Mouse (Mus musculus) embryonic facial prominence, embryonic 12.5 days (tissue): Measurements from ENCODE around the gene Sh2b3. TPM values are rescaled to one million over a fixed set of nuclear protein-coding genes. Genes with fewer than 3 reads are reported as not detected.
A peak's percentile ranks its signal among the peaks of the same experiment; 100 is the strongest.

ENCODE experiments used
- ATAC-seq: fragments of 200-750 bp; cut with Nextera tagmentation; 2 replicates; pipeline ENCODE4 v1.8.0; 2017; ENCODE audit not compliant: insufficient number of reproducible peaks, insufficient read depth, low FRiP score, low TSS enrichment
- H3K27ac ChIP-seq: fragments of 300-500 bp; sonication (generic); 2 replicates; pipeline ENCODE4 v1.5.1; 2016; ENCODE audit warnings: mild to moderate bottlenecking
- H3K27me3 ChIP-seq: fragments of 300-500 bp; sonication (generic); 2 replicates; pipeline ENCODE4 v1.6.1; 2016; ENCODE audit warnings: mild to moderate bottlenecking, moderate library complexity
- H3K36me3 ChIP-seq: fragments of 300-500 bp; sonication (generic); 2 replicates; pipeline ENCODE4 v1.6.1; 2016; ENCODE audit warnings: mild to moderate bottlenecking
- H3K4me1 ChIP-seq: fragments of 300-500 bp; sonication (generic); 2 replicates; pipeline ENCODE4 v1.6.1; 2016
- H3K4me2 ChIP-seq: fragments of 300-500 bp; sonication (generic); replicated peaks from 2 replicates; pipeline ENCODE4 v1.6.1; 2016; ENCODE audit warnings: mild to moderate bottlenecking, moderate library complexity
- H3K4me3 ChIP-seq: fragments of 300-500 bp; sonication (generic); 2 replicates; pipeline ENCODE4 v1.5.1; 2016; ENCODE audit warnings: mild to moderate bottlenecking
- H3K9ac ChIP-seq: fragments of 300-500 bp; sonication (generic); 2 replicates; pipeline ENCODE4 v1.6.1; 2016; ENCODE audit warnings: mild to moderate bottlenecking, moderate library complexity
- H3K9me3 ChIP-seq: fragments of 300-500 bp; sonication (generic); 2 replicates; pipeline ENCODE4 v1.6.1; 2016; ENCODE audit warnings: mild to moderate bottlenecking, moderate library complexity
- WGBS: fragments of 180-500 bp; shearing (Covaris S2); methylation state at CpG from one replicate; pipeline ENCODE4 v1.1.7; 2016; 5-methylcytosine and 5-hydroxymethylcytosine counted together
- polyA plus RNA-seq: library from polyadenylated mRNA; unstranded; fragments of >200 nt; fragmentation: Nextera tagmentation; extraction: Ambion mirVana; gene quantifications from 2 replicates; pipeline ENCODE4 v1.2.1, GENCODE M21; 2016

Gene Sh2b3
- polyA plus RNA-seq = 13.1 and 14.4 TPM in 2 replicates

DNA sequence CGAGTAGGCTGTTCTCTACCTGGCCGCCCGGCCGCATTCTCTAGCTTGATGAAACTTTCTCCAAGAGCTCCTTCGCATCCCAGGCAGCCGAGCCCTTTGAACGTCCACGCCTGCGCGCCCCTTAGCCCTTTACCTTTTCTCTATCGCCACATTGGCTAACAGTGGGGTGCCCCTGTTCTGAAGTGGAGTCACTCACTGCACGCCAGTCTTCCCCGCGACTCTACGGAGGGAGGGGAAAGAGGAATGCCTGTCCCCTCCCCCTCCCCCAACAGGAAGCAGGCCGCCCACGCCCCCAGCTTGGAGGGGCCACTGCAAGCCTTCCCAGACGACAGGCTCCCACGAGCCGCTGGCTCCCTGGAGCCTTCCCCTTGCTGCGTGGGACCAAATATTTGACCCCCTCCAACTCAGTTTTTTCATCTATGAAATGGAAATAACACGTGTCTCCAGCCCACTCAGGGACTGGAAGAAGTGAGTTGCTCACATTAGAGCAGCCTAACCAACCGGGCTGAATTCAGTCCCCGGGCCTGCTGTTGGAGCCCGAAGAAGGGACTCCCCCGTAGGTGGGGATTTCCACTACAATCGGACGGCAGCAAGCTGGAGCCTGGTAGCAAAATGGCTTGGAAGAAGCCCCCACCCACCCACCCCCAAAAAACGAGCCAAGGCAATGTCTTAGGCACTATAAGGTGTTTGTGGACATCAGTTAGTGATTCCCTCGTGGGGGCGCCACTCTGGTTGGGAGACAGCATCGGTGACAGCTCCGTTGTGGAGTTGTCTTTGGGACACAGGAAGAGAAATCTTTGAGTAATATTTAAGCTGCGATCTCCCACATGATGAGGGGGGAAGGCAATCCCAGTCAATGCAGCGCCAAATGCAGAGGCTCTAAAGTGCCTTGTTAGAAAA lies at the start of gene Sh2b3:
Sh2b3 (minus strand) TSS at position 206 of the 900 bp plus-strand sequence.
- Histone ChIP-seq H3K4me2 (peak within 1 kb of the TSS; percentile 95), H3K36me3 (no peaks in the 10 kb centered on the region), H3K4me3 (peak within 1 kb of the TSS; percentile 75), H3K27ac (peak within 1 kb of the TSS; percentile 69), H3K4me1 (peaks cover 49% of the 10 kb centered on the region), H3K27me3 (peaks cover 43% of the 10 kb centered on the region), H3K9me3 (no peaks in the 10 kb centered on the region), H3K9ac (peak within 1 kb of the TSS; percentile 77)
- 2% methylated on average over 35 of the region's 35 CpGs for WGBS
- peak; percentile 8; the same call in 1 of the 2 replicates for ATAC-seq

GRCm38 (mm10) chr5:121883356-121883755 lies 45.9 kb upstream of the Sh2b3 start:
- Histone ChIP-seq H3K4me2 (no peak overlapping the region), H3K27me3 (no peaks in the 10 kb centered on the region), H3K27ac (no peak overlapping the region), H3K9ac (no peak overlapping the region), H3K36me3 (no peaks in the 10 kb centered on the region), H3K4me1 (0 out of 2 replicates have a peak, but pooled peaks cover 3% of the 10 kb centered on the region), H3K4me3 (no peak overlapping the region), H3K9me3 (no peaks in the 10 kb centered on the region)
- WGBS = 67% methylated on average over 8 of the region's 8 CpGs
- ATAC-seq = no peak

GRCm38 (mm10) chr5:121879211-121879610 lies 41.8 kb upstream of the Sh2b3 start:
- Histone ChIP-seq H3K27ac (no peak overlapping the region), H3K4me2 (no peak overlapping the region), H3K36me3 (no peaks in the 10 kb centered on the region), H3K27me3 (no peaks in the 10 kb centered on the region), H3K9ac (no peak overlapping the region), H3K9me3 (no peaks in the 10 kb centered on the region), H3K4me1 (0 out of 2 replicates have a peak, but pooled peaks cover 3% of the 10 kb centered on the region), H3K4me3 (no peak overlapping the region)
- ATAC-seq = no peak
- WGBS = 63% methylated on average over 6 of the region's 6 CpGs

DNA sequence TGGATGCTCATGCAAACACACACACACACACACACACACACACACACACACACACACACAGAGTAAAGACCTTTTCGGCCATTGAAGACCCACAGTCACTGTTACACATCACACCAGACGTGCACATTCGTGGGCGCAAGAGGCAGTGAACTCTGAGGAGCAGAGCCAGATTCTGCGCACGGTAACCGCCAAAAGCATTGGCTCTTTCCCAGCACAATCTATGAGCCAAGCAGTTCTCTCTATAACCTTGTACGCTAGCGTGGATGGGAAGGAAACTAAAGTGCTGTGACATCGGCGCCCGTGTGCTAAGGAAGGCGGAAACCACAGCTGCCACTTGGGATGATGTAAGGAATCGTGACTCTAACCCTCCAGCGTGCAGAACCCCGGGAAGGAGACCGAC lies 41.3 kb upstream of the Sh2b3 start:
- Histone ChIP-seq H3K27ac (no peak overlapping the region), H3K27me3 (no peaks in the 10 kb centered on the region), H3K9ac (no peak overlapping the region), H3K36me3 (no peaks in the 10 kb centered on the region), H3K4me2 (no peak overlapping the region), H3K9me3 (no peaks in the 10 kb centered on the region), H3K4me1 (no peaks in the 10 kb centered on the region), H3K4me3 (no peak overlapping the region)
- no peak for ATAC-seq
- 87% methylated on average over 17 of the region's 17 CpGs for WGBS

- Histone ChIP-seq H3K4me2 (no peak overlapping the region), H3K27me3 (no peaks in the 10 kb centered on the region), H3K4me1 (no peaks in the 10 kb centered on the region), H3K9ac (no peak overlapping the region), H3K27ac (no peak overlapping the region), H3K4me3 (no peak overlapping the region), H3K36me3 (no peaks in the 10 kb centered on the region), H3K9me3 (no peaks in the 10 kb centered on the region)
- WGBS = 82% methylated on average over 12 of the region's 12 CpGs
- ATAC-seq = no peak
Measured at GRCm38 (mm10) chr5:121876901-121877300, 39.5 kb upstream of the Sh2b3 start.

GRCm38 (mm10) chr5:121875041-121875440 lies 37.6 kb upstream of the Sh2b3 start:
- Histone ChIP-seq H3K4me1 (no peaks in the 10 kb centered on the region), H3K27ac (no peak overlapping the region), H3K4me3 (no peak overlapping the region), H3K9ac (no peak overlapping the region), H3K9me3 (no peaks in the 10 kb centered on the region), H3K27me3 (no peaks in the 10 kb centered on the region), H3K36me3 (no peaks in the 10 kb centered on the region), H3K4me2 (no peak overlapping the region)
- 89% methylated on average over 12 of the region's 12 CpGs for WGBS
- ATAC-seq = no peak

GRCm38 (mm10) chr5:121872158-121872557 lies 34.7 kb upstream of the Sh2b3 start:
- Histone ChIP-seq H3K4me3 (no peak overlapping the region), H3K4me1 (no peaks in the 10 kb centered on the region), H3K9ac (no peak overlapping the region), H3K9me3 (no peaks in the 10 kb centered on the region), H3K36me3 (no peaks in the 10 kb centered on the region), H3K4me2 (no peak overlapping the region), H3K27ac (no peak overlapping the region), H3K27me3 (no peaks in the 10 kb centered on the region)
- ATAC-seq = no peak
- 7% methylated on average over 4 of the region's 4 CpGs for WGBS

- H3K4me2 ChIP-seq = no peak overlapping the region
- H3K9me3 ChIP-seq = no peaks in the 10 kb centered on the region
- WGBS = 83% methylated on average over 13 of the region's 13 CpGs
- H3K9ac ChIP-seq = no peak overlapping the region
- no peak for ATAC-seq
- H3K36me3 ChIP-seq = no peaks in the 10 kb centered on the region
- no peaks in the 10 kb centered on the region for H3K27me3 ChIP-seq
- H3K27ac ChIP-seq = no peak overlapping the region
- no peaks in the 10 kb centered on the region for H3K4me1 ChIP-seq
- H3K4me3 ChIP-seq = no peak overlapping the region
Measured at GRCm38 (mm10) chr5:121871515-121872030, 34.1 kb upstream of the Sh2b3 start.

GRCm38 (mm10) chr5:121870832-121871231 lies 33.4 kb upstream of the Sh2b3 start:
- Histone ChIP-seq H3K36me3 (no peaks in the 10 kb centered on the region), H3K4me2 (no peak overlapping the region), H3K4me1 (no peaks in the 10 kb centered on the region), H3K4me3 (no peak overlapping the region), H3K9ac (no peak overlapping the region), H3K27me3 (no peaks in the 10 kb centered on the region), H3K9me3 (no peaks in the 10 kb centered on the region), H3K27ac (no peak overlapping the region)
- 70% methylated on average over 6 of the region's 6 CpGs for WGBS
- ATAC-seq = no peak

GRCm38 (mm10) chr5:121867963-121868362 lies 30.5 kb upstream of the Sh2b3 start:
- Histone ChIP-seq H3K27me3 (no peaks in the 10 kb centered on the region), H3K36me3 (no peaks in the 10 kb centered on the region), H3K4me3 (no peak overlapping the region), H3K4me2 (no peak overlapping the region), H3K27ac (no peak overlapping the region), H3K9me3 (no peaks in the 10 kb centered on the region), H3K4me1 (0 out of 2 replicates have a peak, but pooled peaks cover 4% of the 10 kb centered on the region), H3K9ac (no peak overlapping the region)
- WGBS = 45% methylated on average over 5 of the region's 5 CpGs
- no peak for ATAC-seq

DNA sequence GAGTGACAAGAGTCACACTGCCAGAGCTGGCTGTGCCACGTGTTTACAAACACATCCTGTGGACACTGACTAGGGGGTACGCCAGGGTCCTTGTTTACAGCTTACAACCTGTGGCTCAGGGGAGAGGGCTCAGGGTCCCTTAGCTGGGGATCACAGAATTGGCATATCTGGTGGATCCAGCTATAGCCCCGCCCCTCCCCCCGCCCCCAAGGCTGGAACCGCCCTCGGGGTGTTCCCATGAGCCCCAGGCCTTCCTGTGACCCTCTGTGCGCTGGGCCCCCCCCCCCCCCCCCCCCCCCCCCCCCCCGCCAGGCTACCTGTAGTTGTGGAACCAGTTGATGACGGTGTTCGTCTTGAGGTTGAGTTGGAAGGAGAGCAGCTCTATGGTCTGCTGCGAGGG lies 26.9 kb upstream of the Sh2b3 start:
- Histone ChIP-seq H3K36me3 (peaks cover 8% of the 10 kb centered on the region), H3K27me3 (no peaks in the 10 kb centered on the region), H3K9me3 (peaks cover 8% of the 10 kb centered on the region; the same call in 1 of the 2 replicates), H3K4me3 (no peak overlapping the region), H3K27ac (no peak overlapping the region), H3K4me1 (0 out of 2 replicates have a peak, but pooled peaks cover 4% of the 10 kb centered on the region), H3K9ac (no peak overlapping the region), H3K4me2 (peak overlapping the region; percentile 38)
- no peak for ATAC-seq
- WGBS = 11% methylated on average over 8 of the region's 11 CpGs

- no peak overlapping the region for H3K27ac ChIP-seq
- no peak for ATAC-seq
- no peaks in the 10 kb centered on the region for H3K27me3 ChIP-seq
- H3K36me3 ChIP-seq = peaks cover 14% of the 10 kb centered on the region
- 0 out of 2 replicates have a peak, but pooled peaks cover 4% of the 10 kb centered on the region for H3K4me1 ChIP-seq
- H3K4me2 ChIP-seq = no peak overlapping the region
- peaks cover 8% of the 10 kb centered on the region; the same call in 1 of the 2 replicates for H3K9me3 ChIP-seq
- H3K4me3 ChIP-seq = no peak overlapping the region
- 48% methylated on average over 5 of the region's 5 CpGs for WGBS
- no peak overlapping the region for H3K9ac ChIP-seq
Measured at GRCm38 (mm10) chr5:121861964-121862363, 24.5 kb upstream of the Sh2b3 start.
